Mouse (Mus musculus) forebrain, embryonic 14.5 days (tissue): ENCODE results near the gene Lmod3. TPM values are rescaled to one million over a fixed set of nuclear protein-coding genes. Genes with fewer than 3 reads are reported as not detected.

Experiments used
- ATAC-seq: fragments of 200-750 bp; cut with Nextera tagmentation; 2 replicates; pipeline ENCODE4 v1.8.0; 2017; ENCODE audit warnings: mild to moderate bottlenecking, moderate library complexity
- DNase-seq: peaks from one replicate; pipeline ENCODE4 v3.0.0-alpha.2; 2015; ENCODE audit warnings: low spot score
- H3K27ac ChIP-seq: fragments of 300-500 bp; sonication (generic); 2 replicates; pipeline ENCODE4 v1.5.1; 2014; ENCODE audit warnings: low read depth, mild to moderate bottlenecking, control low read depth, low read length, moderate library complexity
- H3K27me3 ChIP-seq: fragments of 300-500 bp; sonication (generic); replicated peaks from 2 replicates; pipeline ENCODE4 v1.6.1; 2014; ENCODE audit warnings: low read length, control low read depth, mixed read lengths; ENCODE audit not compliant: control insufficient read depth, insufficient read depth
- H3K36me3 ChIP-seq: fragments of 300-500 bp; sonication (generic); 2 replicates; pipeline ENCODE4 v1.6.1; 2014; ENCODE audit warnings: low read length, control low read depth; ENCODE audit not compliant: control insufficient read depth, insufficient read depth
- H3K4me1 ChIP-seq: fragments of 300-500 bp; sonication (generic); 2 replicates; pipeline ENCODE4 v1.6.1; 2014; ENCODE audit warnings: antibody characterized with exemption, low read length, control low read depth; ENCODE audit not compliant: control insufficient read depth, insufficient read depth
- H3K4me2 ChIP-seq: fragments of 300-500 bp; sonication (generic); 2 replicates; pipeline ENCODE4 v1.6.1; 2014; ENCODE audit warnings: mild to moderate bottlenecking, control low read depth, low read length
- H3K4me3 ChIP-seq: fragments of 300-500 bp; sonication (generic); 2 replicates; pipeline ENCODE4 v1.5.1; 2014; ENCODE audit warnings: low read depth, low read length, control low read depth
- H3K9ac ChIP-seq: fragments of 300-500 bp; sonication (generic); 2 replicates; pipeline ENCODE4 v1.6.1; 2014; ENCODE audit warnings: mild to moderate bottlenecking, low read length, control low read depth, moderate library complexity
- H3K9me3 ChIP-seq: fragments of 300-500 bp; sonication (generic); replicated peaks from 2 replicates; pipeline ENCODE4 v1.6.1; 2016; ENCODE audit warnings: low read length, control low read depth, mixed read lengths; ENCODE audit not compliant: control insufficient read depth
- WGBS: fragments of 180-500 bp; shearing (Covaris S2); extraction: QIAGEN DNeasy Blood & Tissue Kit; methylation state at CpG from one replicate; pipeline ENCODE4 v1.1.7; 2014; 5-methylcytosine and 5-hydroxymethylcytosine counted together
- polyA plus RNA-seq: library from polyadenylated mRNA; unstranded; fragments of >200 nt; fragmentation: Nextera tagmentation; extraction: Ambion mirVana; gene quantifications from 2 replicates; pipeline ENCODE4 v1.2.1, GENCODE M21; 2014

The Lmod3 gene
- polyA plus RNA-seq = not detected in 2 replicates

- no peak within 1 kb of the TSS for H3K4me2 ChIP-seq
- H3K36me3 ChIP-seq = no peaks in the 10 kb centered on the region
- no peaks in the 10 kb centered on the region for H3K9me3 ChIP-seq
- no peak within 1 kb of the TSS for H3K9ac ChIP-seq
- no peaks in the 10 kb centered on the region for H3K4me1 ChIP-seq
- no peaks in the 10 kb centered on the region for H3K27me3 ChIP-seq
- DNase-seq (no peak), ATAC-seq (no peak)
- H3K4me3 ChIP-seq = no peak within 1 kb of the TSS
- H3K27ac ChIP-seq = no peak within 1 kb of the TSS
- 46% methylated on average over 9 of the region's 9 CpGs for WGBS
Observed at GRCm38 (mm10) chr6:97252711-97253221, at the start of gene Lmod3. Gene Lmod3 (minus strand): TSS chr6:97252759.

GRCm38 (mm10) chr6:97302303-97302702 is 49.7 kb upstream of the Lmod3 start:
- ATAC-seq (peak; percentile 54; the same call in 1 of the 2 replicates), DNase-seq (peak; percentile 55)
- Histone ChIP-seq H3K4me1 (peaks cover 8% of the 10 kb centered on the region), H3K36me3 (peaks cover 60% of the 10 kb centered on the region), H3K27ac (no peak overlapping the region), H3K4me2 (no peak overlapping the region), H3K27me3 (no peaks in the 10 kb centered on the region), H3K4me3 (no peak overlapping the region), H3K9me3 (no peaks in the 10 kb centered on the region), H3K9ac (no peak overlapping the region)
- whole genome bisulfite sequencing = 59% methylated on average over 7 of the region's 7 CpGs

GRCm38 (mm10) chr6:97300659-97301058 is 48.1 kb upstream of the Lmod3 start:
- WGBS = 94% methylated on average over 6 of the region's 6 CpGs
- Histone ChIP-seq H3K9me3 (no peaks in the 10 kb centered on the region), H3K4me1 (peaks cover 8% of the 10 kb centered on the region), H3K36me3 (peaks cover 62% of the 10 kb centered on the region), H3K27me3 (no peaks in the 10 kb centered on the region), H3K27ac (no peak overlapping the region), H3K4me2 (no peak overlapping the region), H3K9ac (no peak overlapping the region), H3K4me3 (no peak overlapping the region)
- DNase-seq = no peak
- ATAC-seq = no peak

- no peak overlapping the region for H3K9ac ChIP-seq
- no peak overlapping the region for H3K4me3 ChIP-seq
- DNase-seq (no peak), ATAC-seq (no peak)
- H3K4me1 ChIP-seq = peaks cover 5% of the 10 kb centered on the region
- WGBS = 95% methylated on average over 6 of the region's 6 CpGs
- H3K27ac ChIP-seq = no peak overlapping the region
- peaks cover 62% of the 10 kb centered on the region for H3K36me3 ChIP-seq
- no peaks in the 10 kb centered on the region for H3K27me3 ChIP-seq
- H3K4me2 ChIP-seq = no peak overlapping the region
- H3K9me3 ChIP-seq = no peaks in the 10 kb centered on the region
Observed at GRCm38 (mm10) chr6:97300180-97300579, 47.6 kb upstream of the Lmod3 start.

- DNase-seq (no peak), ATAC-seq (no peak)
- Histone ChIP-seq H3K4me1 (no peaks in the 10 kb centered on the region; the same call in 1 of the 2 replicates), H3K9me3 (no peaks in the 10 kb centered on the region), H3K4me2 (no peak overlapping the region), H3K27ac (no peak overlapping the region), H3K4me3 (no peak overlapping the region), H3K27me3 (no peaks in the 10 kb centered on the region), H3K36me3 (peaks cover 67% of the 10 kb centered on the region), H3K9ac (no peak overlapping the region)
- WGBS = 85% methylated on average over 3 of the region's 3 CpGs
Observed at GRCm38 (mm10) chr6:97297151-97297550, 44.6 kb upstream of the Lmod3 start.

- Histone ChIP-seq H3K36me3 (peaks cover 77% of the 10 kb centered on the region), H3K4me2 (no peak overlapping the region), H3K27ac (no peak overlapping the region), H3K9me3 (no peaks in the 10 kb centered on the region), H3K4me3 (no peak overlapping the region), H3K27me3 (no peaks in the 10 kb centered on the region), H3K4me1 (peaks cover 7% of the 10 kb centered on the region), H3K9ac (no peak overlapping the region)
- DNase-seq (no peak), ATAC-seq (no peak)
- 96% methylated on average over 21 of the region's 21 CpGs for WGBS
Observed at GRCm38 (mm10) chr6:97295866-97296527, 43.4 kb upstream of the Lmod3 start.

- Histone ChIP-seq H3K4me1 (peaks cover 7% of the 10 kb centered on the region), H3K27me3 (no peaks in the 10 kb centered on the region), H3K27ac (no peak overlapping the region), H3K4me3 (no peak overlapping the region), H3K4me2 (no peak overlapping the region), H3K9me3 (no peaks in the 10 kb centered on the region), H3K36me3 (peaks cover 72% of the 10 kb centered on the region), H3K9ac (no peak overlapping the region)
- WGBS = 91% methylated on average over 9 of the region's 9 CpGs
- ATAC-seq = no peak
- no peak for DNase-seq
Observed at GRCm38 (mm10) chr6:97295416-97295815, 42.9 kb upstream of the Lmod3 start.

GRCm38 (mm10) chr6:97293667-97294569 is 41.4 kb upstream of the Lmod3 start:
- DNase-seq (no peak), ATAC-seq (no peak)
- Histone ChIP-seq H3K4me2 (no peak overlapping the region), H3K27me3 (no peaks in the 10 kb centered on the region), H3K36me3 (peaks cover 67% of the 10 kb centered on the region), H3K27ac (no peak overlapping the region), H3K9ac (no peak overlapping the region), H3K4me3 (no peak overlapping the region), H3K4me1 (peaks cover 7% of the 10 kb centered on the region), H3K9me3 (no peaks in the 10 kb centered on the region)
- WGBS = 91% methylated on average over 12 of the region's 12 CpGs
